Mouse (Mus musculus) stomach, embryonic 14.5 days (tissue): ENCODE results near the gene Ctnna3. TPM values are rescaled to one million over a fixed set of nuclear protein-coding genes. Genes with fewer than 3 reads are reported as not detected.

Source experiments
- ATAC-seq: fragments of 200-750 bp; cut with Nextera tagmentation; 2 replicates; pipeline ENCODE4 v1.8.0; 2017; ENCODE audit warnings: low read depth, moderate TSS enrichment; ENCODE audit not compliant: insufficient number of reproducible peaks, insufficient read depth, low FRiP score
- H3K27ac ChIP-seq: fragments of 300-500 bp; sonication (generic); 2 replicates; pipeline ENCODE4 v1.5.1; 2014; ENCODE audit warnings: mild to moderate bottlenecking, low read length, moderate library complexity, mixed read lengths
- H3K27me3 ChIP-seq: fragments of 300-500 bp; sonication (generic); 2 replicates; pipeline ENCODE4 v1.6.1; 2014; ENCODE audit warnings: low read length, control low read depth, mixed read lengths; ENCODE audit not compliant: control insufficient read depth, insufficient read depth
- H3K36me3 ChIP-seq: fragments of 300-500 bp; sonication (generic); 2 replicates; pipeline ENCODE4 v1.6.1; 2014; ENCODE audit warnings: mild to moderate bottlenecking, control low read depth, low read length, moderate library complexity, mixed read lengths; ENCODE audit not compliant: control insufficient read depth, insufficient read depth
- H3K4me1 ChIP-seq: fragments of 300-500 bp; sonication (generic); 2 replicates; pipeline ENCODE4 v1.6.1; 2014; ENCODE audit warnings: low read length, control low read depth, mixed read lengths; ENCODE audit not compliant: control insufficient read depth, insufficient read depth
- H3K4me2 ChIP-seq: fragments of 300-500 bp; sonication (generic); replicated peaks from 2 replicates; pipeline ENCODE4 v1.6.1; 2014; ENCODE audit warnings: low read depth, low read length, control low read depth
- H3K4me3 ChIP-seq: fragments of 300-500 bp; sonication (generic); 2 replicates; pipeline ENCODE4 v1.5.1; 2014; ENCODE audit warnings: low read depth, low read length, control low read depth
- H3K9ac ChIP-seq: fragments of 300-500 bp; sonication (generic); replicated peaks from 2 replicates; pipeline ENCODE4 v1.6.1; 2014; ENCODE audit warnings: low read depth, mild to moderate bottlenecking, control low read depth, low read length, moderate library complexity, mixed read lengths
- H3K9me3 ChIP-seq: fragments of 300-500 bp; sonication (generic); 2 replicates; pipeline ENCODE4 v1.6.1; 2016; ENCODE audit warnings: low read depth, low read length, control low read depth; ENCODE audit not compliant: control insufficient read depth
- WGBS: fragments of 180-500 bp; shearing (Covaris S2); extraction: QIAGEN DNeasy Blood & Tissue Kit; methylation state at CpG from one replicate; pipeline ENCODE4 v1.1.7; 2014; 5-methylcytosine and 5-hydroxymethylcytosine counted together
- polyA plus RNA-seq: library from polyadenylated mRNA; unstranded; fragments of >200 nt; fragmentation: Nextera tagmentation; extraction: Ambion mirVana; gene quantifications from 2 replicates; pipeline ENCODE4 v1.2.1, GENCODE M21; 2014

The Ctnna3 gene
- polyA plus RNA-seq, 1 experiment from 2014 or later: 0.78 TPM

- no peak for ATAC-seq
- 70% methylated on average over 2 of the region's 2 CpGs for WGBS
- H3K4me1 ChIP-seq: no peaks in the 10 kb centered on the region
- no peaks in the 10 kb centered on the region for H3K36me3 ChIP-seq
- H3K27ac ChIP-seq: no peak overlapping the region
- no peak overlapping the region for H3K4me2 ChIP-seq
- H3K4me3 ChIP-seq: no peak overlapping the region
- H3K27me3 ChIP-seq: no peaks in the 10 kb centered on the region
- no peak overlapping the region for H3K9ac ChIP-seq
- H3K9me3 ChIP-seq: no peaks in the 10 kb centered on the region
Observed at GRCm38 (mm10) chr10:64544389-64544788, 1114.5 kb downstream of the Ctnna3 start.

- no peaks in the 10 kb centered on the region for H3K27me3 ChIP-seq
- H3K27ac ChIP-seq: no peak overlapping the region
- no peak overlapping the region for H3K9ac ChIP-seq
- no peaks in the 10 kb centered on the region for H3K9me3 ChIP-seq
- no peak overlapping the region for H3K4me3 ChIP-seq
- H3K36me3 ChIP-seq: no peaks in the 10 kb centered on the region
- WGBS: 86% methylated on average over 3 of the region's 3 CpGs
- no peak for ATAC-seq
- no peaks in the 10 kb centered on the region for H3K4me1 ChIP-seq
- no peak overlapping the region for H3K4me2 ChIP-seq
Observed at GRCm38 (mm10) chr10:64571311-64571710, 1141.4 kb downstream of the Ctnna3 start.

GRCm38 (mm10) chr10:64588116-64588515, 1158.2 kb downstream of the Ctnna3 start:
- H3K27ac ChIP-seq: no peak overlapping the region
- WGBS: 78% methylated on average over 2 of the region's 2 CpGs
- no peaks in the 10 kb centered on the region for H3K4me1 ChIP-seq
- H3K4me2 ChIP-seq: no peak overlapping the region
- H3K9me3 ChIP-seq: no peaks in the 10 kb centered on the region
- H3K36me3 ChIP-seq: no peaks in the 10 kb centered on the region
- no peak overlapping the region for H3K9ac ChIP-seq
- H3K27me3 ChIP-seq: no peaks in the 10 kb centered on the region
- H3K4me3 ChIP-seq: no peak overlapping the region
- ATAC-seq: no peak

- Histone ChIP-seq H3K9me3 (no peaks in the 10 kb centered on the region), H3K27ac (no peak overlapping the region), H3K9ac (no peak overlapping the region), H3K27me3 (no peaks in the 10 kb centered on the region), H3K36me3 (no peaks in the 10 kb centered on the region), H3K4me2 (no peak overlapping the region), H3K4me3 (no peak overlapping the region), H3K4me1 (no peaks in the 10 kb centered on the region)
- WGBS: 52% methylated on average over 5 of the region's 5 CpGs
- no peak for ATAC-seq
Observed at GRCm38 (mm10) chr10:64636760-64637159, 1206.9 kb downstream of the Ctnna3 start.

- Histone ChIP-seq H3K27ac (no peak overlapping the region), H3K36me3 (no peaks in the 10 kb centered on the region), H3K9me3 (no peaks in the 10 kb centered on the region), H3K4me2 (no peak overlapping the region), H3K4me1 (no peaks in the 10 kb centered on the region), H3K4me3 (no peak overlapping the region), H3K27me3 (no peaks in the 10 kb centered on the region), H3K9ac (no peak overlapping the region)
- no peak for ATAC-seq
Observed at GRCm38 (mm10) chr10:64639061-64639460, 1209.2 kb downstream of the Ctnna3 start.

- no peaks in the 10 kb centered on the region for H3K27me3 ChIP-seq
- no peaks in the 10 kb centered on the region for H3K9me3 ChIP-seq
- H3K4me2 ChIP-seq: no peak overlapping the region
- no peak overlapping the region for H3K9ac ChIP-seq
- no peak for ATAC-seq
- no peaks in the 10 kb centered on the region for H3K36me3 ChIP-seq
- H3K4me1 ChIP-seq: no peaks in the 10 kb centered on the region
- WGBS: 58% methylated on average over 4 of the region's 4 CpGs
- no peak overlapping the region for H3K4me3 ChIP-seq
- no peak overlapping the region for H3K27ac ChIP-seq
Observed at GRCm38 (mm10) chr10:64641093-64641492, 1211.2 kb downstream of the Ctnna3 start.

- H3K4me2 ChIP-seq: no peak overlapping the region
- no peak overlapping the region for H3K4me3 ChIP-seq
- H3K9ac ChIP-seq: no peak overlapping the region
- no peaks in the 10 kb centered on the region for H3K4me1 ChIP-seq
- H3K9me3 ChIP-seq: no peaks in the 10 kb centered on the region
- WGBS: 38% methylated on average over 8 of the region's 8 CpGs
- H3K36me3 ChIP-seq: no peaks in the 10 kb centered on the region
- H3K27ac ChIP-seq: no peak overlapping the region
- no peaks in the 10 kb centered on the region for H3K27me3 ChIP-seq
- no peak for ATAC-seq
Observed at GRCm38 (mm10) chr10:64641576-64641975, 1211.7 kb downstream of the Ctnna3 start.

GRCm38 (mm10) chr10:64643976-64644375, 1214.1 kb downstream of the Ctnna3 start:
- no peak overlapping the region for H3K4me3 ChIP-seq
- no peak for ATAC-seq
- WGBS: 80% methylated on average over 2 of the region's 2 CpGs
- no peaks in the 10 kb centered on the region for H3K27me3 ChIP-seq
- H3K4me1 ChIP-seq: no peaks in the 10 kb centered on the region
- H3K9me3 ChIP-seq: no peaks in the 10 kb centered on the region
- no peak overlapping the region for H3K9ac ChIP-seq
- no peak overlapping the region for H3K27ac ChIP-seq
- no peaks in the 10 kb centered on the region for H3K36me3 ChIP-seq
- no peak overlapping the region for H3K4me2 ChIP-seq

GRCm38 (mm10) chr10:64661190-64661589, 1231.3 kb downstream of the Ctnna3 start:
- no peak overlapping the region for H3K9ac ChIP-seq
- H3K4me3 ChIP-seq: no peak overlapping the region
- ATAC-seq: no peak
- H3K27me3 ChIP-seq: no peaks in the 10 kb centered on the region
- WGBS: 82% methylated on average over 4 of the region's 4 CpGs
- no peaks in the 10 kb centered on the region for H3K4me1 ChIP-seq
- H3K4me2 ChIP-seq: no peak overlapping the region
- H3K36me3 ChIP-seq: no peaks in the 10 kb centered on the region
- no peaks in the 10 kb centered on the region for H3K9me3 ChIP-seq
- H3K27ac ChIP-seq: no peak overlapping the region
